Mouse (Mus musculus): ENCODE measurements at regions not wholly inside any gene's neighbourhood (a gene's known extent, or its start where the extent isn't known, plus 50 kb on each side); places are given as distances from the start of the nearest gene placed in this dataset.
A peak's percentile ranks its signal among the peaks of the same experiment; 100 is the strongest.

GRCm38 (mm10) chr17:27329791-27330190, 125.5 kb upstream of the Lemd2 start:
- Histone ChIP-seq H3K27ac (ENCODE audit: low read depth, low read length) (no peak overlapping the region), H3K9ac (replicated peaks; ENCODE audit: low read length, poor library complexity, severe bottlenecking) (no peak overlapping the region), H3K9me3 (ENCODE audit: low read length) (no peaks in the 10 kb centered on the region), H3K4me3 (ENCODE audit: low read depth, low read length) (no peak overlapping the region), H3K36me3 (ENCODE audit: insufficient read depth, low read length) (no peaks in the 10 kb centered on the region), H3K27me3 (ENCODE audit: insufficient read depth, low read length) (no peaks in the 10 kb centered on the region), H3K4me2 (ENCODE audit: low read depth, low read length, poor library complexity, severe bottlenecking) (no peak overlapping the region), H3K4me1 (ENCODE audit: insufficient read depth, low read length) (no peaks in the 10 kb centered on the region)
- WGBS, result 52% methylated on average over 6 of the region's 6 CpGs
- no peak for TF ChIP-seq CTCF (IDR thresholded peaks at IDR 0.05)
- DNase-seq (ENCODE audit: low spot score) (peak; percentile 47), ATAC-seq (ENCODE audit: low FRiP score) (no peak)

- Histone ChIP-seq H3K27me3 (ENCODE audit: insufficient read depth, low read length) (no peaks in the 10 kb centered on the region), H3K4me1 (ENCODE audit: insufficient read depth, low read length) (no peaks in the 10 kb centered on the region), H3K4me3 (ENCODE audit: low read depth, low read length) (no peak overlapping the region), H3K4me2 (ENCODE audit: low read depth, low read length, poor library complexity, severe bottlenecking) (no peak overlapping the region), H3K36me3 (ENCODE audit: insufficient read depth, low read length) (no peaks in the 10 kb centered on the region), H3K9ac (replicated peaks; ENCODE audit: low read length, poor library complexity, severe bottlenecking) (no peak overlapping the region), H3K27ac (ENCODE audit: low read depth, low read length) (no peak overlapping the region), H3K9me3 (ENCODE audit: low read length) (no peaks in the 10 kb centered on the region)
- ATAC-seq (ENCODE audit: low FRiP score), result no peak
- 83% methylated on average over 8 of the region's 8 CpGs for WGBS
- no peak for DNase-seq (ENCODE audit: low spot score)
- no peak for TF ChIP-seq CTCF (IDR thresholded peaks at IDR 0.05)
These were observed 124.9 kb upstream of the Lemd2 start for GRCm38 (mm10) chr17:27329183-27329582.

GRCm38 (mm10) chr17:27325002-27325460, 120.8 kb upstream of the Lemd2 start:
- peak; percentile 83 for DNase-seq (ENCODE audit: low spot score)
- no peak for TF ChIP-seq CTCF (IDR thresholded peaks at IDR 0.05)
- H3K27ac ChIP-seq (ENCODE audit: low read depth, low read length), result no peak overlapping the region
- no peaks in the 10 kb centered on the region for H3K36me3 ChIP-seq (ENCODE audit: insufficient read depth, low read length)
- no peaks in the 10 kb centered on the region for H3K27me3 ChIP-seq (ENCODE audit: insufficient read depth, low read length)
- peak overlapping the region; percentile 25 for H3K4me3 ChIP-seq (ENCODE audit: low read depth, low read length)
- peak; percentile 83 for ATAC-seq (ENCODE audit: low FRiP score)
- H3K4me1 ChIP-seq (ENCODE audit: insufficient read depth, low read length), result no peaks in the 10 kb centered on the region
- H3K4me2 ChIP-seq (ENCODE audit: low read depth, low read length, poor library complexity, severe bottlenecking), result peak overlapping the region; percentile 29
- WGBS, result 6% methylated on average over 18 of the region's 18 CpGs
- no peak overlapping the region for H3K9ac ChIP-seq (replicated peaks; ENCODE audit: low read length, poor library complexity, severe bottlenecking)
- no peaks in the 10 kb centered on the region for H3K9me3 ChIP-seq (ENCODE audit: low read length)

GRCm38 (mm10) chr17:27323513-27323912, 119.2 kb upstream of the Lemd2 start:
- TF ChIP-seq CTCF (IDR thresholded peaks at IDR 0.05), result no peak
- Histone ChIP-seq H3K4me1 (ENCODE audit: insufficient read depth, low read length) (no peaks in the 10 kb centered on the region), H3K9ac (replicated peaks; ENCODE audit: low read length, poor library complexity, severe bottlenecking) (no peak overlapping the region), H3K27ac (ENCODE audit: low read depth, low read length) (no peak overlapping the region), H3K36me3 (ENCODE audit: insufficient read depth, low read length) (no peaks in the 10 kb centered on the region), H3K4me2 (ENCODE audit: low read depth, low read length, poor library complexity, severe bottlenecking) (no peak overlapping the region), H3K9me3 (ENCODE audit: low read length) (no peaks in the 10 kb centered on the region), H3K4me3 (ENCODE audit: low read depth, low read length) (no peak overlapping the region), H3K27me3 (ENCODE audit: insufficient read depth, low read length) (no peaks in the 10 kb centered on the region)
- 88% methylated on average over 2 of the region's 2 CpGs for WGBS
- ATAC-seq (ENCODE audit: low FRiP score) (no peak), DNase-seq (ENCODE audit: low spot score) (no peak)

- ATAC-seq (ENCODE audit: low FRiP score) (no peak), DNase-seq (ENCODE audit: low spot score) (no peak)
- WGBS, result 77% methylated on average over 6 of the region's 6 CpGs
- no peaks in the 10 kb centered on the region for H3K27me3 ChIP-seq (ENCODE audit: insufficient read depth, low read length)
- no peak overlapping the region for H3K4me2 ChIP-seq (ENCODE audit: low read depth, low read length, poor library complexity, severe bottlenecking)
- H3K9ac ChIP-seq (replicated peaks; ENCODE audit: low read length, poor library complexity, severe bottlenecking), result no peak overlapping the region
- no peaks in the 10 kb centered on the region for H3K36me3 ChIP-seq (ENCODE audit: insufficient read depth, low read length)
- no peak overlapping the region for H3K4me3 ChIP-seq (ENCODE audit: low read depth, low read length)
- H3K9me3 ChIP-seq (ENCODE audit: low read length), result no peaks in the 10 kb centered on the region
- 0 out of 2 replicates have a peak, but pooled peaks cover 2% of the 10 kb centered on the region for H3K4me1 ChIP-seq (ENCODE audit: insufficient read depth, low read length)
- no peak overlapping the region for H3K27ac ChIP-seq (ENCODE audit: low read depth, low read length)
- TF ChIP-seq CTCF (IDR thresholded peaks at IDR 0.05), result no peak
These were observed 118.7 kb upstream of the Lemd2 start for GRCm38 (mm10) chr17:27322891-27323509.

- no peak overlapping the region for H3K4me2 ChIP-seq (ENCODE audit: low read depth, low read length, poor library complexity, severe bottlenecking)
- ATAC-seq (ENCODE audit: low FRiP score), result no peak
- 79% methylated on average over 7 of the region's 7 CpGs for WGBS
These were observed 114.9 kb upstream of the Lemd2 start for GRCm38 (mm10) chr17:27318969-27319695.

More at GRCm38 (mm10) chr17:27318969-27319695, 114.9 kb upstream of the Lemd2 start:
- H3K4me1 ChIP-seq (ENCODE audit: insufficient read depth, low read length), result peaks cover 14% of the 10 kb centered on the region
- no peak for TF ChIP-seq CTCF (IDR thresholded peaks at IDR 0.05)
- no peak for DNase-seq (ENCODE audit: low spot score)
- H3K27me3 ChIP-seq (ENCODE audit: insufficient read depth, low read length), result no peaks in the 10 kb centered on the region
- H3K9ac ChIP-seq (replicated peaks; ENCODE audit: low read length, poor library complexity, severe bottlenecking), result no peak overlapping the region
- H3K27ac ChIP-seq (ENCODE audit: low read depth, low read length), result no peak overlapping the region
- no peaks in the 10 kb centered on the region for H3K9me3 ChIP-seq (ENCODE audit: low read length)
- no peaks in the 10 kb centered on the region for H3K36me3 ChIP-seq (ENCODE audit: insufficient read depth, low read length)
- H3K4me3 ChIP-seq (ENCODE audit: low read depth, low read length), result no peak overlapping the region

Measured in midbrain, postnatal 0 days (tissue).